Mouse (Mus musculus) urinary bladder, adult 18-20 months (tissue): Measurements from ENCODE around the gene Prpf18.

Source experiments
- DNase-seq, 2 experiments: peaks; one replicate each; pipeline ENCODE4 v3.0.0; 2022; ENCODE audit warnings: low spot score in 2 of 2, mixed read lengths in 2 of 2

The Prpf18 gene

GRCm38 (mm10) chr2:4574251-4574650 lies 77.7 kb downstream of the Prpf18 start:
- DNase-seq, result no peak

DNA sequence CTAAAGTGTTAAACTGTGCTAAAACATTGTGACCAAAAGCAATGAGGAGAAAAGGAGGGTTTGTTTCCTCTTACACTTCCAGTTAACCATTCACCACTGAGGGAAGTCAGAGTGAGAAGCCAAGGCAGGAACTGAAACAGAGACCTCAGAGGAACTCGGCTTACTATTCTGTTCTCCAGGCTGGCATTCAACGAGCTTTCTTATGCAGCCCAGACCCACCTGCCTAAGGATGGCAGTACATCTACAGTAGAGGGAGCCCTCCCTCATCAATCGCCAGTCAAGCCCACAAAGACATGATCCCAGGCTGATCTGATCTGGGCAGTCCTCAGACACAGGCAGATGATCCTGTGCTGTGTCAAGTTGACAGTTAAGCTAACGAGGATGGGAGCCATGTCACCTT lies 78.5 kb downstream of the Prpf18 start:
- no peak for DNase-seq

- DNase-seq, result no peak
Observed at GRCm38 (mm10) chr2:4572498-4573263, 79.2 kb downstream of the Prpf18 start.
